Comparison of ENCODE assay signal across 19 mouse cellular contexts in the genomic region with DNA sequence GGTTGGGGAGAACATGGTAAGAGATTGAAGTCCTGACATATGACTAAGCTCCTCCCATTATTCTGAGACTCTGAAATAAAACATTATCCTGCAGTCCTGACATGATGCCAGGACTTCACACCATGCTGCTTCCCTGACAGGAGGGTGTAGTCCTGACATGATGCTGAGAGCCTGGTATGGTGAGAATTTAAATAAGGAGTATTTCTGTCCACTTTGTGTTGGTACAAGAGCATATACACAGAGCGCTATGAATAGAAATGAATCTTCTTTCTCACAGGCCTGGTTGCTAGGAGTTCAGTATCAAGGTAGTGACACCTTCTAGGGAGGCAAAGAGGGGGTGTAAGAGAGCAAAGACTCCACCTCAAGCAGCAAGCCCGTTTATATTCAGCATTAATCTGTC.
A peak's percentile ranks its signal among the peaks of the same experiment; 100 is the strongest.
DNase-seq lines count a peak whose midpoint lies in the region; ATAC-seq and TF ChIP-seq lines count a peak whose summit lies in the region.
"Had no signal": no experiment of that assay in that cellular context is flagged by ENCODE, and none has a peak within 500 bp of the region (broad histone marks: within the 10 kb centered on the region; RNA-seq: fewer than 3 reads in every experiment).

No protein-coding gene starts in this region.

- no peak for ATAC-seq in heart, embryonic 11.5 days (replicated peaks; ENCODE audit: insufficient number of reproducible peaks, low FRiP score, low TSS enrichment)
- no peak for ATAC-seq in hindbrain, embryonic 13.5 days (ENCODE audit: low FRiP score)
- ATAC-seq in hindbrain, postnatal 0 days: no peak

- H3K27me3 ChIP-seq in heart, embryonic 11.5 days (ENCODE audit: control insufficient read depth, insufficient read depth, low read length): no peaks in the 10 kb centered on the region
- no peaks in the 10 kb centered on the region for H3K27me3 ChIP-seq in heart, adult 2 months (ENCODE audit: control insufficient read depth, insufficient read depth, low read length)
- H3K27me3 ChIP-seq in hindbrain, embryonic 13.5 days: no peaks in the 10 kb centered on the region
- H3K27me3 ChIP-seq in hindbrain, postnatal 0 days (ENCODE audit: insufficient read depth, low read length): no peaks in the 10 kb centered on the region

- intact Hi-C loops in heart, adult 2 months (cut with DNase I): no loop called here

- H3K9ac ChIP-seq in heart, embryonic 11.5 days (ENCODE audit: low read depth, low read length): no peak overlapping the region
- no peak overlapping the region for H3K9ac ChIP-seq in heart, adult 2 months (ENCODE audit: low read depth, low read length)
- no peak overlapping the region for H3K9ac ChIP-seq in hindbrain, embryonic 13.5 days
- H3K9ac ChIP-seq in hindbrain, postnatal 0 days (replicated peaks; ENCODE audit: low read length): no peak overlapping the region

- WGBS in heart, embryonic 11.5 days (ENCODE audit: insufficient replicate concordance): 52% methylated on average over 2 of the region's 2 CpGs
- WGBS in heart, adult 2 months: 49% methylated on average over 2 of the region's 2 CpGs
- 83% methylated on average over 2 of the region's 2 CpGs for WGBS in hindbrain, embryonic 13.5 days
- 73% methylated on average over 2 of the region's 2 CpGs for WGBS in hindbrain, postnatal 0 days
- 28% methylated on average over 2 of the region's 2 CpGs for WGBS in olfactory bulb, adult 2 months

- no peak for DNase-seq in heart, adult 2 months
- no peak for DNase-seq in hindbrain, postnatal 0 days (ENCODE audit: low spot score)
- peak; percentile 51 to 66 for DNase-seq in right cerebral cortex, postnatal 10 days (ENCODE audit: low spot score in 2 of 2)
- no peak for DNase-seq in right cerebral cortex, postnatal 36 days (ENCODE audit: low spot score in 2 of 2)
- DNase-seq in natural killer cell, adult 2 months (ENCODE audit: low spot score in 2 of 2): no peak
- DNase-seq: adrenal gland, adult 8-10 months; cerebellum, adult 9-10 months; gastrocnemius, postnatal 25 days; heart, postnatal 4 days; kidney, adult 8-10 months; kidney, postnatal 25 days; lung, adult 18-20 months; lung, postnatal 36 days; retina, postnatal 1 day had no signal

- no peak for TF ChIP-seq POLR2A in heart, adult 2 months (IDR thresholded peaks at IDR 0.05; ENCODE audit: insufficient read depth, low read depth, low read length)
- TF ChIP-seq POLR2A in olfactory bulb, adult 2 months (IDR thresholded peaks at IDR 0.05; ENCODE audit: insufficient read depth, low read depth, low read length): no peak

- H3K9me3 ChIP-seq in heart, embryonic 11.5 days (replicated peaks; ENCODE audit: control insufficient read depth, low read length): no peaks in the 10 kb centered on the region
- H3K9me3 ChIP-seq in hindbrain, embryonic 13.5 days: no peaks in the 10 kb centered on the region
- no peaks in the 10 kb centered on the region for H3K9me3 ChIP-seq in hindbrain, postnatal 0 days (ENCODE audit: low read length)

- H3K79me2 ChIP-seq in heart, adult 2 months (replicated peaks; ENCODE audit: control insufficient read depth, insufficient read depth, low read length): no peaks in the 10 kb centered on the region

- no peak for TF ChIP-seq CTCF in heart, adult 2 months (IDR thresholded peaks at IDR 0.05)
- no peak for TF ChIP-seq CTCF in hindbrain, postnatal 0 days (IDR thresholded peaks at IDR 0.05; ENCODE audit: low read depth)
- no peak for TF ChIP-seq CTCF in olfactory bulb, adult 2 months (IDR thresholded peaks at IDR 0.05; ENCODE audit: insufficient read depth, low read depth, low read length)

- peak overlapping the region; percentile 22; the same call in 1 of the 2 replicates for H3K27ac ChIP-seq in heart, embryonic 11.5 days (ENCODE audit: low read depth, low read length)
- H3K27ac ChIP-seq in heart, adult 2 months: no peak overlapping the region
- peak overlapping the region; percentile 55; the same call in 1 of the 2 replicates for H3K27ac ChIP-seq in hindbrain, embryonic 13.5 days
- H3K27ac ChIP-seq in hindbrain, postnatal 0 days: no peak overlapping the region
- H3K27ac ChIP-seq in olfactory bulb, adult 2 months (ENCODE audit: insufficient read depth, low read depth, low read length): peak overlapping the region; percentile 97
- H3K27ac ChIP-seq: stomach, postnatal 0 days had no signal

- TF ChIP-seq EP300 in heart, adult 2 months (IDR thresholded peaks at IDR 0.05; ENCODE audit: insufficient read depth, low read depth, low read length): no peak

- peaks cover 17% of the 10 kb centered on the region; the same call in 1 of the 2 replicates for H3K4me1 ChIP-seq in heart, embryonic 11.5 days (ENCODE audit: control insufficient read depth, insufficient read depth, low read length)
- H3K4me1 ChIP-seq in heart, adult 2 months (ENCODE audit: control insufficient read depth, insufficient read depth, low read length): peaks cover 1% of the 10 kb centered on the region; the same call in 1 of the 2 replicates
- H3K4me1 ChIP-seq in hindbrain, embryonic 13.5 days (replicated peaks): peaks cover 50% of the 10 kb centered on the region
- peaks cover 14% of the 10 kb centered on the region for H3K4me1 ChIP-seq in hindbrain, postnatal 0 days (ENCODE audit: insufficient read depth, low read length)
- peaks cover 34% of the 10 kb centered on the region for H3K4me1 ChIP-seq in olfactory bulb, adult 2 months (ENCODE audit: control insufficient read depth, insufficient read depth, low read length)

- no peak overlapping the region for H3K4me3 ChIP-seq in heart, embryonic 11.5 days (ENCODE audit: low read depth, low read length)
- H3K4me3 ChIP-seq in heart, adult 2 months: no peak overlapping the region
- H3K4me3 ChIP-seq in hindbrain, embryonic 13.5 days: no peak overlapping the region
- no peak overlapping the region for H3K4me3 ChIP-seq in hindbrain, postnatal 0 days (ENCODE audit: low read length)
- H3K4me3 ChIP-seq in olfactory bulb, adult 2 months (ENCODE audit: insufficient read depth, low read depth, low read length): no peak overlapping the region

- no peaks in the 10 kb centered on the region for H3K36me3 ChIP-seq in heart, embryonic 11.5 days (ENCODE audit: control insufficient read depth, insufficient read depth, low read length)
- no peaks in the 10 kb centered on the region for H3K36me3 ChIP-seq in heart, adult 2 months (ENCODE audit: control insufficient read depth, insufficient read depth, low read length)
- H3K36me3 ChIP-seq in hindbrain, embryonic 13.5 days: peaks cover 46% of the 10 kb centered on the region
- 0 out of 2 replicates have a peak, but pooled peaks cover 3% of the 10 kb centered on the region for H3K36me3 ChIP-seq in hindbrain, postnatal 0 days (ENCODE audit: insufficient read depth, low read length)

- H3K4me2 ChIP-seq in heart, embryonic 11.5 days: no peak overlapping the region
- H3K4me2 ChIP-seq in hindbrain, embryonic 13.5 days: no peak overlapping the region
- H3K4me2 ChIP-seq in hindbrain, postnatal 0 days (ENCODE audit: low read depth, low read length): no peak overlapping the region
- H3K4me2 ChIP-seq: liver, embryonic 11.5 days had no signal

Comparison
In these comparisons a context has a peak if more than half of its experiments do, and no peak if none do; other contexts are left out.
1. H3K27ac ChIP-seq: peak in heart, embryonic 11.5 days (single experiment), hindbrain, embryonic 13.5 days (single experiment) and olfactory bulb, adult 2 months (single experiment); none in heart, adult 2 months (single experiment) and hindbrain, postnatal 0 days (single experiment).
2. DNase-seq: peak in right cerebral cortex, postnatal 10 days (2 of 2); none in heart, adult 2 months (0 of 2), hindbrain, postnatal 0 days (single experiment), right cerebral cortex, postnatal 36 days (0 of 2) and natural killer cell, adult 2 months (0 of 2).